Mouse (Mus musculus) testis, adult 2 months (tissue): ENCODE data around the gene Col1a1.

ENCODE experiments used
- CTCF ChIP-seq: fragments of 200-500 bp; IDR thresholded peaks from 2 replicates; pipeline ENCODE4 v1.5.1; 2012; ENCODE audit warnings: low read depth, mild to moderate bottlenecking, inconsistent platforms, low read length, moderate library complexity; ENCODE audit not compliant: control insufficient read depth, insufficient read depth, insufficient replicate concordance
- POLR2A ChIP-seq: fragments of 200-500 bp; IDR thresholded peaks from 2 replicates; pipeline ENCODE4 v1.6.1; 2012; ENCODE audit warnings: low read depth, mild to moderate bottlenecking, inconsistent platforms, low read length, moderate library complexity; ENCODE audit not compliant: control insufficient read depth

- TF ChIP-seq CTCF (no peak), POLR2A (no peak)
Observed at GRCm38 (mm10) chr11:94979462-94980179, 43.6 kb downstream of the Col1a1 start.
